ENCODE assay signal across 10 mouse cellular contexts in the genomic region with DNA sequence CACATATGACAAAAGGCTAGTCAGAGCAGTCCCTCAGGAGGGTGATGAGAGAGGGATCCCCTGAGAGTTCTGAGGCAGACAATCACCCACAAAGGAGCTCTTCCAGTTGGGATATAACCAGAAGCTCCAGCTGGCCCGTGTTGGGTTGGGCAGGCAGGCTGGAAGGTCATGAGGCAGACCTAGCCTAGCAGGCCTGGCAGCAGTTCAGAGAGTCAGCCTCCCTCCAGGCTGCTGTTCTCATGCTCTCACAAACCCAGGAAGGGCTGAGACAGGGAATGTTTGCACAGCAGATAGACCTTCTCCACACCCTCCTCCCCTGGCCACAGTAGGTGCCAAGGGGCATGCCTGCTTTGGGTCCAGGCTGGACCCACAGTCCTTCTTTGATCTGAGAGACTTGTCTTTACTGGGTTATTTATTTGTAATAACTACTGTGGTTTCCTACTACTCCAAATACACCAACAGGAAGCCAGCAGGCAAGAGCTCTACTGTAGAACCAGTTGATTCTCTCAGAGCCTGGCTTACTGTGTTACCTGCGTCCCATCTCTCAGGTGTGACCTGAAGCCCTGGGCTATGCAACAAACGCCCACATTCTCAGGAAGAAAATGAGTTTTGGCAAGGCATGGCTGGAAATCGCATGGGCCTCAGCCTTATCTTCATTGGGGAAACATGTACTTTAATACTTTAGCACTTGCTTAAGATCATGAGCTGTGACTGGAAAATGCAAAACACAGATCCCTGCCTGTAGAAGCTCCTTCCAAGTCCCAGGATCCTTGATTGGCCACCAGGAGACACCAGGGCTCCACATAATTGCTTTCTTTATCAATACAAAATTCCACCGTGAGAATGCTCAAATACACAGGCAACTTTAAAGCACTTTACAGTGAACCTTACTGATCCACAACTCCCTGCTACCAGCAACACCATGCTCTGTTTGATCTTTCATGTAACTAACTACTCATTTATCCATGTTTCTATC.
DNase-seq lines count a peak whose midpoint lies in the region; ATAC-seq and TF ChIP-seq lines count a peak whose summit lies in the region.
"Had no signal": no experiment of that assay in that cellular context is flagged by ENCODE, and none has a peak within 500 bp of the region (broad histone marks: within the 10 kb centered on the region; RNA-seq: fewer than 3 reads in every experiment).

No protein-coding gene starts in this region.

- H3K4me2 ChIP-seq in lung, embryonic 15.5 days, result no peak overlapping the region
- H3K4me2 ChIP-seq in hindbrain, embryonic 14.5 days (replicated peaks), result no peak overlapping the region
- H3K4me2 ChIP-seq: embryonic facial prominence, embryonic 12.5 days had no signal

- no peak overlapping the region for H3K27ac ChIP-seq in cerebellum, adult 2 months (ENCODE audit: insufficient read depth, low read length)
- peak overlapping the region; percentile 63 for H3K27ac ChIP-seq in lung, embryonic 15.5 days
- H3K27ac ChIP-seq in hindbrain, embryonic 14.5 days, result no peak overlapping the region
- H3K27ac ChIP-seq: embryonic facial prominence, embryonic 12.5 days; liver, embryonic 14.5 days had no signal

- H3K9ac ChIP-seq in lung, embryonic 15.5 days, result no peak overlapping the region
- H3K9ac ChIP-seq in hindbrain, embryonic 14.5 days, result no peak overlapping the region
- H3K9ac ChIP-seq: embryonic facial prominence, embryonic 12.5 days; liver, embryonic 14.5 days had no signal

- WGBS in cerebellum, adult 2 months, result 72% methylated on average over 5 of the region's 5 CpGs
- WGBS in lung, embryonic 15.5 days, result 35% methylated on average over 5 of the region's 5 CpGs
- 81% methylated on average over 5 of the region's 5 CpGs for WGBS in hindbrain, embryonic 14.5 days

- TF ChIP-seq POLR2A in cerebellum, adult 2 months (IDR thresholded peaks at IDR 0.05; ENCODE audit: borderline replicate concordance, insufficient read depth, low read length), result no peak

- peaks cover 13% of the 10 kb centered on the region for H3K4me1 ChIP-seq in cerebellum, adult 2 months (ENCODE audit: control insufficient read depth, insufficient read depth, low read length)
- peaks cover 37% of the 10 kb centered on the region for H3K4me1 ChIP-seq in lung, embryonic 15.5 days
- no peaks in the 10 kb centered on the region for H3K4me1 ChIP-seq in hindbrain, embryonic 14.5 days (replicated peaks; ENCODE audit: control insufficient read depth, insufficient read depth, low read length)
- H3K4me1 ChIP-seq: embryonic facial prominence, embryonic 12.5 days had no signal

- no peak for TF ChIP-seq CTCF in cerebellum, adult 2 months (IDR thresholded peaks at IDR 0.05; ENCODE audit: borderline replicate concordance, insufficient read depth, low read depth, low read length)

- H3K4me3 ChIP-seq in cerebellum, adult 2 months (replicated peaks; ENCODE audit: insufficient read depth, low read depth, low read length), result no peak overlapping the region
- no peak overlapping the region for H3K4me3 ChIP-seq in lung, embryonic 15.5 days
- H3K4me3 ChIP-seq in hindbrain, embryonic 14.5 days (replicated peaks; ENCODE audit: low read length), result no peak overlapping the region
- H3K4me3 ChIP-seq: embryonic facial prominence, embryonic 12.5 days had no signal

- DNase-seq in NIH3T3 (ENCODE audit: low read depth) (peak; percentile 65), liver (no peak)
- DNase-seq in cerebellum, adult 2 months, result peak; percentile 64 to 69
- peak; percentile 70 to 72 for DNase-seq in heart, postnatal 14 days
- no peak for DNase-seq in embryo, embryonic 9.5 days (ENCODE audit: extremely low spot score)
- no peak for DNase-seq in hindbrain, embryonic 14.5 days (ENCODE audit: low spot score)
- no peak for DNase-seq in yolk sac, embryonic 10.5 days (ENCODE audit: low spot score)

- no peaks in the 10 kb centered on the region for H3K36me3 ChIP-seq in lung, embryonic 15.5 days
- no peaks in the 10 kb centered on the region for H3K36me3 ChIP-seq in hindbrain, embryonic 14.5 days (replicated peaks; ENCODE audit: control insufficient read depth, insufficient read depth)
- H3K36me3 ChIP-seq: embryonic facial prominence, embryonic 12.5 days had no signal

- peak; percentile 63; the same call in 1 of the 2 replicates for ATAC-seq in lung, embryonic 15.5 days (ENCODE audit: borderline replicate concordance, extremely low read depth, low FRiP score, low TSS enrichment)
- no peak for ATAC-seq in hindbrain, embryonic 14.5 days (ENCODE audit: low FRiP score)

- no peaks in the 10 kb centered on the region for H3K27me3 ChIP-seq in cerebellum, adult 2 months (ENCODE audit: control insufficient read depth, insufficient read depth, low read length)
- H3K27me3 ChIP-seq in lung, embryonic 15.5 days, result no peaks in the 10 kb centered on the region
- H3K27me3 ChIP-seq in hindbrain, embryonic 14.5 days (ENCODE audit: control insufficient read depth, insufficient read depth, low read length), result no peaks in the 10 kb centered on the region
- H3K27me3 ChIP-seq: embryonic facial prominence, embryonic 12.5 days had no signal

- intact Hi-C loops in heart, postnatal 14 days (cut with DNase I), result no loop called here

- H3K9me3 ChIP-seq in lung, embryonic 15.5 days, result no peaks in the 10 kb centered on the region
- no peaks in the 10 kb centered on the region for H3K9me3 ChIP-seq in hindbrain, embryonic 14.5 days (ENCODE audit: control insufficient read depth, low read length)
- H3K9me3 ChIP-seq: embryonic facial prominence, embryonic 12.5 days had no signal

Comparison
In these comparisons a context has a peak if more than half of its experiments do, and no peak if none do; other contexts are left out.
1. DNase-seq: peak in NIH3T3 (single experiment), cerebellum, adult 2 months (2 of 2) and heart, postnatal 14 days (2 of 2); none in embryo, embryonic 9.5 days (single experiment), hindbrain, embryonic 14.5 days (single experiment), liver (single experiment) and yolk sac, embryonic 10.5 days (single experiment).